Mouse (Mus musculus) T-helper 17 cell (primary cell): ENCODE measurements at regions not wholly inside any gene's neighbourhood (a gene's known extent, or its start where the extent isn't known, plus 50 kb on each side); places are given as distances from the start of the nearest gene placed in this dataset.

ENCODE experiments used
- in situ Hi-C, 2 experiments: fragments of 300-600 bp; cut with MboI, MseI; formaldehyde crosslinking; loops; 1 replicate in 1 of 2; 2 replicates in 1 of 2; pipeline ENCODE4 v1.15.1; 2025; ENCODE audit warnings: high pct_unique_total_duplicates in 2 of 2

DNA sequence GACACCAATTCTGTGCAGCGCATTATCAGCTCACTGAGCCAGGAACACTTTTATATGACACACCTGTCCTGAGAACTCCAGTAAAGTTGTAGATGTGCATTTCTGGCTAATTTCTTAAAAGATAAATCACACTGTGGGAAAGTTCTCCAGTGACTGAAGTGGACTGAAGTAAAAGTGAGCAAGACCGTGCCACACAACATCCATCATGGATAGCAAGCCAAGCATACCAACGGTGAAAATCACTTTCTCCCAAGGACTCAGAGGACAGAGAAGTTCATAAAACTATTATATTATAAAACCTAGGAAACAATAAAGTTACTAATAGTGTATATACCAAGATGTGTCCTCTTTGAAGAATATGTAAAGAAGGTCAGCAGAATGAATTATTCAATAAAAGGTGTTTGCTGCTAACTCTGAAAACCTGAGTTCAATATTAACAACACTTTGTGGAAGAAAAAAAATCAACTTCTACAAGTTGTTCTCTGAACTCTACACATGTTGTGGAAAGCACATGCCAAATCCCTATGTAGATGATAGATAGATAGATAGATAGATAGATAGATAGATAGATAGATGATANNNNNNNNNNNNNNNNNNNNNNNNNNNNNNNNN lies 298.2 kb upstream of the Igbp1b start:
- in situ Hi-C loops: no loop called here

DNA sequence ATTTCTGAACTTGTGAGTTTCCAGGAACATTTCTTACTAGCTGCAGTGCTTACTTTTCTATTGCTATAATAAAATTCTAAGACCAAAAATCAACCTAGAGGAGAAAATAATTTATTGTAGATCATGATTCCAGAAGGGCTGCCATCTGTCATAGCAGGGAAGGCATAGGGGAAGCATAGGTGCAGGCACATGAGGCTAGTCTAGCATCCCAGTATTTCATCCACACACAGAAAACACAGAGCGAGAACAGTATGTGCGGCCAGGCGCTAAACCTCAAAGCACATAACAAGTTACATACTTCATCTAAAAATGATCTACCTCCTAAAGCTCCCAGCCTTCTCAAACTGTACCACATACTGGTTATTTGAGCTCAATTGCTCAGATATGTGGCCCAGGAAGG lies 292.5 kb upstream of the Igbp1b start:
- in situ Hi-C loops: no loop called here

DNA sequence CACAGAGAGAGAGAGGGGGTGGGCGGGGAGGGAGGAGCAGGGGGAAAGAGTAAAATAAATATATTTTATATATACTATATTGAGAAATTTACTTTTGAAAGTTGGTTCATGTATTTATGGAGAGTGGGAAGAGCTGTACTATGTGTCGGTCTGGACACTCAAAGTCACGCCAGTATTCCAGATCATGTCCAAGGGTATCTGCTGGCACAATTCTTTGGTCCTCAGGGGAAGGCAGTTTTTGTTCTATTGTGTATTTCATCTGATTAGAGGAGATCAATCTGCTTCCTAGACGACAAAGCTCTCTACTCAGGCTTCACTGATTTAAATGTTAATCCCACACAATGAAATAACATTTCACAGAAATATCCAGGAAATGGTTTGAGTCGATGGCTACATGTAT lies 288.3 kb upstream of the Igbp1b start:
- in situ Hi-C loops: no loop called here

DNA sequence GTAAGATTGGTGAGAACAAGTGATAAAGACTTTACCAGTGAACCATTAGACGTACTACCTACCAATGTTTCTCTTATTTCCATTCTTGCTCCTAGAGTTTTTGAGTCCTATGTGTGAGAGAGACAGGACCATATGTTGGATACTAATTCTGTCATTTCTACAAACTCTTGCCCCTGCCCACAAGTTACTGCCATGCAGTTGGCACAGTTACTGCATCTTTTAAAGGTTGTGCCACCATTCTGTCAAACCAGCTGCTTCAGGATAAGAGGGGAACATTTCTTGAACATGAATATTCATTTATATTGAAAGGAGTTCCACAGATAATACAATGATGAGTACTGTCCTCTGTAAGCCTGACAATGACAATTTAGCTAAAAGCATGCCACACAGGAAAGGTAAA lies 287.1 kb upstream of the Igbp1b start:
- in situ Hi-C loops: no loop called here

DNA sequence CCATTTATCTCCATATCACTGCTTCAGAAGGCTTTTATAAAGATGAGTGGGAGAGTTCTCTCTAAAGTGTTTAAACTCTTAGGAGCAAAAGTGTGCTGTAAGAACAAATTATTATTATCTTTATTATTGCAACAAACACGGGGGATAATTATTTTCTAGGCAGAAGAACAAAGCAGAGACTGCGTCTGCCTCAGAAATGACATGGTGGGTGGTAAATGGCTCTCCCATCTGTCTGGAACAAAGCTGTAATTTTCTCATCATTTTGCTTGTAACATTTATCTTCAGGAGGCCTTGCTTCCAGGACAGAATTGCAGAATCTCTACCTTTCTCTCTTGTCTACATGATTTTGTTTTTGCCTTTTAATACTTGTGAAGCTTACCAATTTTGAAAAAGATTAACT lies 261.8 kb upstream of the Igbp1b start:
- in situ Hi-C loops: no loop called here

DNA sequence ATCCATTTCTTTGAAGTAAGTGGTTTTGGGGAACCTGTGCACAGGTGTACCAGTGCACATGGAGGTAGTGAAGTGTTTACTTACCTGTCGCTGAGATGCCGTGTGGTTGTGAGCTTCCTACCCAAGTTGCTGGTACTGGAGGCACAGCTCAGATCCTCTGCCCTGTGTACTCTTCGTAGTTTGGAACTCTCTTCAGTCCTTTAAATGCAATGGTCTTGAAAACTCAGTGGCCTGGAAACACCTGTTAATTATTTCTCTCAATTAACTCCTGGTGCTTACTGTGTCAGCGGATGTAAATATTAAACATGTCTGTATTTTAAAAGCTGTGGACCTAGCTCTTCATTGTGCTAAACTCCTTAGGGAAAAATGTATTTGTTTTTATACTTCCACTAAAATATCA lies 261.2 kb upstream of the Igbp1b start:
- in situ Hi-C loops: loop anchor here in 1 of 2 experiments (10.0 kb wide), 1 partner anchor 1605 kb away; no protein-coding TSS in a partner anchor

DNA sequence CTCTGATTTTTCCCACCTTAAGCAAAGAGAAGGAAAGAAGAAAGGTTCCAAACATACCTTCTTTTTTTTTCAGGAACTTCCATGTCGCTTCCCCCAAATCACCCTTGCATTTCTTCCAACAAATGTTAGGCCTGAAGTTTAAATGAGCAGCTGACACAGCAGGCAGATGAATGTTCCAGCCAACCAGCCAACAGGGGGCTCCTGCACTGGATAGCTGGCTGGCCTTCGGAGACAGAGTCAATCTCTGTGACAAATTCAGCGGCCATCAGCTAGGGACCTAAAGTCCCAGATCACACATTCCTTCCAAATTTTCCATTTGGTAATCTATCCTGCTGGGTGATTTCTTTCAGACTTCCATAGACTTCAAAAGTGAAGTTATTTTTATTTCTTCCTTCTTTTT lies 256.6 kb upstream of the Igbp1b start:
- in situ Hi-C loops: loop anchor here in 1 of 2 experiments (10.0 kb wide), 1 partner anchor 1600 kb away; no protein-coding TSS in a partner anchor

DNA sequence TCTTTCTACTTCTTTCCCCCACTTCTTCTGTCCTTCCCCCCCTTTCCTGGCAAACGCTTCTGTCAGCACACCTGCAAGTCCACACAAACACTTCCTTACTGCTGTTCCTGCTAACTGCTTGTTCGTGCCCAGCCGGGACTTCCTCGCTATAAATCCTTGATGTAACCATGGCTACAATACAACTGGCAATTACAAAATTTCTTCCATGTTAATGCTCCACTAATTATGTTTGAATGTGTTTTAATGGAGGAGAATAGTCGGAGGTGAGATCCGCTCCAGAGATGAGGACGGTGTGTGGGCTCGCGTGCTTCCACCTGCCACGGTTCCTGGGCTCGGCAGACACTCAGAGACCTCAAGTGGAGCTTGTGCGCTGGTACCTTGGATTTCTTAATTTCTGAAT lies 215.3 kb upstream of the Igbp1b start:
- in situ Hi-C loops: no loop called here

DNA sequence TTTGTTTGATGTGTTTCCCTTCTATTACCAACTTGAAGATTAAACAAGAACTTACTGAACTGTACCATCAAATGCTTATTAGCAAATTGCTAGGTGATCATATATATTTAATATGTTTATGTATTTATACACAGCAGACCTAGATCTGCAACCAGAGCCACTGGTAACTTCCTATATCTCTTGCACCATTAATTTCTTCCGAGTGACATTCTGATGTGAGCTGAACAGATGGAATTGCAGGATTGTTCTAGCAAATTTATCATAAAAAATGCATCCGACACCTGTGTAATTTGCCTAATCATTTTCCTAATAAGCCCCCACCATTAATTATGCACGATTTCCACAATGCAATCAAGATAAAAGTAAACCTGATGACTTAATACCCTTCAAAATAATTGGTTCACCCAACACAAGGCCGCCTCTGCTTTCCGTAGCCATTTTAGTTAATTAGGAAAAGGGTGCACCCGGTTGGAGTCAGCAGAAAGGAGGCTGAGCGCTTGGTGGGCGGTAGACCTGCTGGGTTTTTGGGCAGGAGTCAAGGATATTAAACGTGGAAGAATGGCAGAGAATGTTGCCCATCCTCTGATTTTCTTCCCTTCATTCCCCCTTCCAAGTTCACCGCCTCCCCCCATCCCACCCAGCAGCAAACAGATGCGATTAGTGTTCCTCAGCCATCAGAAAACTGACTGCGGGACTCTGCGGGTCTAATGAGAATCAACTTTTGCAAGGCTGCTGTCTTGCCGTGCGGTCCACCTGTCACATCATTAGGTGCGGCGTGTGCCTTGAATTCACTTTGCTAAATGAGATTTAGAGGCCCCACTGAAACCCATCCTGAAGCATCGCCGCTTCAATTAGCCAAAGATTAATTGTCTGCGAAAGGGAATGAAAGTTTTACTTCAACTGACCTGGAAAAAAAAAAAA lies 214.4 kb upstream of the Igbp1b start:
- in situ Hi-C loops: no loop called here

DNA sequence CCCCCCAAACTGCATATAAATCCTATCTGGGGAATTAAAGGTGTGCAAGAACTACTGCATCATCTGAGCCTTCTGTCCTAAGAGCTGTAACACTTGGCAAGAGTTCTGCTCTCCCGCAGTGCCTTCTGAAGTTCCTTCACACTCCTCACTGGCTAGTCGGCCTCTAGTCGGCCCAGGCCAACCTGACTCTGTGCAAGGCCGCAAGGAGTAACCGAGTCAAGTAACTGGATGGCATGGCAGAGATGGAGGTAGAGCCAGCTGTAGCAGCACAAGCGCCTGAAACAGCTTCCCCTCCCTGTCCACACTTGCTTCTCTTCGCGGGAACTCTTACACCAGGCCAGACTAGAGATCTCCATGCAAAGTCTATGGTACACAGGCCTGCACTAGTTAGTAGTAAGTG lies 179.7 kb upstream of the Igbp1b start:
- in situ Hi-C loops: loop anchor here in 1 of 2 experiments (10.0 kb wide), 1 partner anchor 973 kb away; no protein-coding TSS in a partner anchor

DNA sequence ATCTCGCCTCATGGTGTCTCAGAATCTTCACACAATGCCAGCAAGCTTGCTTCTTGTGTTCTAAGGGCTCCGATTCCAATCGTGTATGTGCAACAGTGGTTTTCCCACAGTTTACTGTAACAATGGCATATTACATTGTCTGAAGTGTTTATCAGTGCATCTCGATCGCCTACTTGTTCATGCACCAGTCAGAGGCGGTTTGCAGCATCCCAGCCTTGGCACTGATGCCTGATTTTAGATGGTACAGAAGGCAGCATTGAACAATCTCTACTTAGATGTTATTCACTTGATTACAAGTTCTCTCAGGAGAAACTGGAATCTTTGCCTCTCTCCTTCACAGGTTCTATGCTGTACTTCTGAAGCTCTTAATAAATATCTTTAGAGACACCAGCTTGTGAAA lies 176.5 kb upstream of the Igbp1b start:
- in situ Hi-C loops: loop anchor here in 1 of 2 experiments (10.0 kb wide), 1 partner anchor 970 kb away; no protein-coding TSS in a partner anchor

DNA sequence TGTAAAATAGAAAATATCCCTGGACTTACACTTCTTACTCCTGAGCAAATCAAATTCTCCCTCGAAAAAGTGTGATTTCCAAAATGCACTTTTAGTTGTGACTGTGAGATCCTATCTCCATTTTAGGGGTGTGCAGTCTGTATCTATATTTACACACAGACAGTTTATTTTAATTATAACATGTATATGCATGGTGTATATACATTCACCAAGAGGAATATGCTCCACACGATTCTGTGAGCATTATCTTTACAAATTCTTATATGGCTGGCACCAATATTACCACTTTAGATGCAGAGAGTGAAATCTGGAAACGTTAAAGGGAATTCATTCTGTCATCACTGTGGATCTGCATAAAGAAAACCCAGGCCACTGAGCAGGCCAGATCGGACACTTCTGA lies 143.5 kb upstream of the Igbp1b start:
- in situ Hi-C loops: no loop called here

DNA sequence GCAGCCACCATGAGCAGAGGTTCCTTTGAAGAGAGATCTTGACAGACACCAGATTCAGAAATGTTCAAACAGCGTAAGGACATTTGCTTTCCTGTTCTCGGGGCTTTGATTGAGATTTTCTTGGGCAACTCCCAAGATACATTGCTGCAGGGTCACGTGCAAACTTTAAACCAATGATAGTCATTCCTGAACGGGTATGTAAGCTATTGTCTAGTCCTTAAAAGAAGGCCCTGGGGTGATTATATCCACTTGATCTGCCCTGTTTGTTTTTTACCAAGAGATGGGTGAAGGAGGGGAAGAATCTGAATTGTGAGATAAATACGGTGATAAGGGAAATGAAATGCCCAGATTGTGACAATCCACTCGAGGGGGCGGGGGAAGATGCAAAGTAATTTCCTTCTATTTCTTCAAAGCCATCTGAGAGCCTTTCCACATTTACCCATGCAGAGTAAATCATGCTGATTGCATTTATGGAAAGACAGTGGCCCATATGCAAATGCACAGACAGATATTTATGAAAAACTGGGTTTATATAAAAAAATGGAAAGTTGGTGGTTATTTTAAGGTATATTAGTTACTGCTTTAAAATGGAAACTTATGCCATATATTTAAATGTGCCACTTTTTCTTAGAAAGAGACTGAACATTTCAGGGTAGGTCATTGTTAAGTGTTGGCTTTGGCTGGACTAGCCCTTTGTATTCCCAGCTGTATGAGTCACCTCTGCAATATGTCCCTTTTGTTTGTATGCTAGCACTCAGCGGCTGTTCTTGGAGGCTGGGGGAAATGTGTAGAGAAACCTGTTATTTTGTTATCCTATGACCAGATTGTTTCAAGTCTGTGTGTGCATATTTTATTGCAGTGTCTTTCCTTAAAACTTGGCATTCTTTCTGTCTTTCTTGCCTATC lies 142.7 kb upstream of the Igbp1b start:
- in situ Hi-C loops: no loop called here

DNA sequence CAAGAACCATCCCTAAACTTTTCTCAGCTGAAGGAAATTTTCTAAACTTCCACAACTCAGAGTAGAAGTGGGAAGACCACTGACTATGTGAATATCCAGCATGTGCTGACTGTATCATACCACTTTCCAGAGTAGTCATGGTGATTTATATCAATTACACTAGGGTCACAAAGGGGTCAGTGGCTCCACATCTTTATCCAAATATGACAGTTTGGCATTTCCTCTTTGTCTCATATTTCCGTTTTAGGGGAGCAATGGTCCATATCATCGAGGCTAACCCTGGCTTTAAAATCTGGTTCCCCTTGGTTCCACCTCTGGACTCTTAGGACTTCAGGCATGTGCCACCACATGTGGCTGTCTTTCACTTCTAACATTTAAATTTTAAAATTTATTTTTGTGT lies 136.4 kb upstream of the Igbp1b start:
- in situ Hi-C loops: no loop called here

DNA sequence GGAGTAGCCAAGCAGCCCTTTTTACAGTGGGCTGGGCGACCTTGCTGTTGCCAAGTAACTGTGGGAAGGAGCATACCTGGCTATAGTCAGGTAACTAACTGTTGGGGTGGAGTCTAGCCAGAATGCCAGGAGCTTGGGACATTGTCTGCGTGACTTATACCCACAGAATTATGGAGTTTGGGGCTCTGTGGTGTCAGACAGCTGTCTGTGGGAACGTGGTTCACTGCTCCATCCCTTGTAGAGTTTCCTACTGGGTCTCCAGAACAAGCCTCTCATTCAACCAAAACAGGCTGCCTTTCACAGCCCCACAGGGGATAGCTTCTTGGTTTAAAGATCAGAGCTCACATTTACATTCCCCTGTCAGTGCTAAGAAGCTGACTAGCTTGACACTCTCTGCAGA lies 134.5 kb upstream of the Igbp1b start:
- in situ Hi-C loops: no loop called here

DNA sequence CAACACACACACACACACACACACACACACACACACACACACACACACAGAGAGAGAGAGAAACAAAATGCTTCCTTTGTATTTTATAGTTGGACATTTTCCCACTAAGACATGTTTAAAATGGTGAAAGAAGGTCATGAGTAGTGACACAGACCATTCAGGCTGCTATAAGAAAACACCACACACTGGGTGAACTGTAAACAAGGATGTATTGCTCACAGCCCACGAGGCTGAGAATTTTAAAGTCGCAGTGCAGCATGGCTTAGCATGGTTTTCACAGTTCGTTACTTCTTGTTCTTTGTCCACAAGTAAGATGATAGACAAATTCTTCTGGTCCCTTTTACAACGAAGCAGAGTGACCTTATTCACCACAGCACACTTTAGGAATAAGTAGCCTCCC lies 124.6 kb upstream of the Igbp1b start:
- in situ Hi-C loops: no loop called here

DNA sequence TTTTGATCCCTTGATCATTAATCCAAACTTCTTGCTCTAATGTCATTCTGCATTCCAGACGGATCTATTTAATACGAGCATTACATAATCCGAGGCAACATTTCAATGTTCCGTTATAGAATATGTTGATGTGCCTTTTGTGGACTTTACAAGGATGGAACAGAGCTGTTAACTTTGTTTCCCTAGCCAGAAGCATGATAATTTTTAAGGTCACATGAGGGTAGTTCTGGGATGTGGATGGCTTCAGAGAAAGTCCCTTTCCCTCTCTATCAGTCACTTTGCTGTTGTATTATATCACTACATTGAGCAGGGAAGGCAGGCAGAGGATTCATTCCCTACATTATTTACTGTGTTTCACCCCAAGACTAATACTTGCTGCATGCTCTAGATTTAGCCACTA lies 124.1 kb upstream of the Igbp1b start:
- in situ Hi-C loops: no loop called here

DNA sequence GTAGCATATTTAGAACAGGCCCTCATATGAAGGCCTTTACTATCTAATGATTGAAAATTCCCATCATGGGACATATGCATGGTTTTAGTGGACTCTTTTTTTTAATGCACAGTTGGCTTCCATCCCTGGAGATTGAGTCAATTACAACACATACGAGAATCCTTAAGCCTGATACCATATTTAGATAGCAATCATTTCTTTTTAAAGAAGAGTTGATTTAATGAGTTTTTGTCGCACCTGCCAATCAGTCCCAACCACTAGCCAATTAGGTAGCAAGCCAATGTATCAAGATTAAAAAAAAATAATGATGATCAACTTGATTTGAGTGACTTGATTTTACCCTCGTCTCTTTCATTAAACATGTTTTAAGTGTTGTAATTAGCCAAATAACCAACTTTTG lies 103.6 kb upstream of the Igbp1b start:
- in situ Hi-C loops: no loop called here

DNA sequence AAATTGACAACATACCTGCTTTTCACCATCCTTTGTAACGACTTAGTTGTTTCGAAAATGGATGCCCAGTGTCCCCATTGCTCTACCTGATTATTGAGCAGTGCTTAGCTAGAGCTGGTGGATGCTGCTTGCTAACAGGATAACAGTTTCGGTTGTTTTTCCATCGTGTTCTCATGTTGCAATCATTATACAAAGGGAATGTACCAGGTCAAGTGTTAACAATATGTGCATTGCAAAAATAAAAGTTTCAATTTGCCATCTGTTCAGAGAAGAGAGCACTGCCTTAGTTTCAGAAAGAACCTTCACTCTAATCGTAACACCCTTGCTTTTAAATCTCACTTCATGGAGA lies 96.6 kb upstream of the Igbp1b start:
- in situ Hi-C loops: no loop called here

DNA sequence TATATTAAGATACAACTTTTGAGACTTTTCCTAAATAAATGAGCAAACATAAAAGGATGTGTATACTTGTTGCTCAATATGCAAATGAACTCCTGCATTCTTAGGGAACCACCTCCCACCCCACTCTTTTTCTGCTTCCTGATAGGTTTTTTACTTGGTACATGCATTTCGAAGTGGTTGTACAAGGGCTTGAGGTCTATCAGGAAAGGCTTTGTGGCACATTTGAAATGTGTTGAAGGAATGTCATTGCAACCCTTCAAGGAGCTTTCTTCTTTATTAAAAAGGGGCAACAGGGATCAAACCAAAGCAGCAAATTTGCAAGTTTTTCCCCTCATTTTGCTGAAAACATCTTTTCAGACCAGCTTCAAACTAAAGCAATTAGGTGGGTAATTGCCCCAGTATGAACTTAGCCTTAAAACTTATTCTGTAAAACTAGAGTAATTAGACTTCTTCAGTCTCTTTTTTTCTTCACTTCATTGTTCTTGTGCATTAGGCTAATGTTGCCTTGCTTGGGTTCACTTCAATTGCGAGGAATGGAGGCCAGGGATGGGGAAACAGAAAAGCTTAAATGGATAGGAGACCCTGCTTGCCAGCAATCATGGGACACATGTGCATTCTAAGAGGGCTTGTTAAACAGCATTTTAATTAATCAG lies 96.1 kb upstream of the Igbp1b start:
- in situ Hi-C loops: no loop called here

DNA sequence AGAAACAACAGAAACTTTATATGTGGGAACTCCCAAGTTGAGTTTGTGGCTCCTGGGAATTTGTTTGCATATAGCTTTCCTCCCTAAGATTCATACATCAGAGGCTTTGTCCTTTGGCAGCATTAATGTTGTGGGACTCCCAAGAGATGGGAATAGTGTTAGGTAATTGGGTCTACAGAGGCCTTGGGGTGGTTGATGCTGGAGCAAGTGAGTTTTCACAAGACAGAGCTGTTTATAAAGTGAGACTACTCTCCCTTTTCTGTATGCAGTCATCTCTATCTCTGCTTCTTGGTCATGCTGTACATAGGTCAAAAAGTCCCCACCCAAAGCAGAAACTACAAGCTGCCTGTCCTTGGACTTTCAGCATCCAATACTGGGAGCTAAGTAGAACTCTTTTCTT lies 59.4 kb upstream of the Igbp1b start:
- in situ Hi-C loops: no loop called here
